Mouse (Mus musculus): ENCODE data around the gene Gfod2. TPM values are rescaled to one million over a fixed set of nuclear protein-coding genes. Genes with fewer than 3 reads are reported as not detected.
A peak's percentile ranks its signal among the peaks of the same experiment; 100 is the strongest.

Gene Gfod2
- polyA plus RNA-seq, 1 experiment from 2014 or later = 58.8 TPM

- peaks cover 21% of the 10 kb centered on the region; the same call in 1 of the 2 replicates for H3K36me3 ChIP-seq
- no peak overlapping the region for H3K4me2 ChIP-seq (replicated peaks)
- no peaks in the 10 kb centered on the region for H3K4me1 ChIP-seq
- H3K4me3 ChIP-seq = no peak overlapping the region
- H3K9ac ChIP-seq (replicated peaks) = no peak overlapping the region
- no peak overlapping the region for H3K27ac ChIP-seq (replicated peaks)
- no peaks in the 10 kb centered on the region for H3K9me3 ChIP-seq
- no peaks in the 10 kb centered on the region for H3K27me3 ChIP-seq
- ATAC-seq (ENCODE audit: low FRiP score, low read depth) = no peak
These were observed 31.2 kb upstream of the Gfod2 start for GRCm38 (mm10) chr8:105789626-105790025.

- H3K9ac ChIP-seq (replicated peaks) = no peak overlapping the region
- 69% methylated on average over 4 of the region's 4 CpGs for WGBS
- H3K36me3 ChIP-seq = peaks cover 23% of the 10 kb centered on the region; the same call in 1 of the 2 replicates
- no peak for ATAC-seq (ENCODE audit: low FRiP score, low read depth)
- no peaks in the 10 kb centered on the region for H3K27me3 ChIP-seq
- H3K27ac ChIP-seq (replicated peaks) = no peak overlapping the region
- no peaks in the 10 kb centered on the region for H3K9me3 ChIP-seq
- H3K4me3 ChIP-seq = no peak overlapping the region
- H3K4me1 ChIP-seq = no peaks in the 10 kb centered on the region
- no peak overlapping the region for H3K4me2 ChIP-seq (replicated peaks)
These were observed 30.5 kb upstream of the Gfod2 start for GRCm38 (mm10) chr8:105788927-105789326.

GRCm38 (mm10) chr8:105788241-105788640 lies 29.8 kb upstream of the Gfod2 start:
- Histone ChIP-seq H3K27me3 (no peaks in the 10 kb centered on the region), H3K9me3 (no peaks in the 10 kb centered on the region), H3K4me3 (no peak overlapping the region), H3K4me1 (no peaks in the 10 kb centered on the region), H3K4me2 (replicated peaks) (no peak overlapping the region), H3K9ac (replicated peaks) (no peak overlapping the region), H3K27ac (replicated peaks) (no peak overlapping the region), H3K36me3 (peaks cover 28% of the 10 kb centered on the region)
- WGBS = 89% methylated on average over 2 of the region's 2 CpGs
- ATAC-seq (ENCODE audit: low FRiP score, low read depth) = no peak

- WGBS = 95% methylated on average over 5 of the region's 5 CpGs
- Histone ChIP-seq H3K9ac (replicated peaks) (no peak overlapping the region), H3K4me2 (replicated peaks) (no peak overlapping the region), H3K4me3 (no peak overlapping the region), H3K9me3 (no peaks in the 10 kb centered on the region), H3K4me1 (no peaks in the 10 kb centered on the region), H3K27me3 (no peaks in the 10 kb centered on the region), H3K36me3 (peaks cover 76% of the 10 kb centered on the region), H3K27ac (replicated peaks) (no peak overlapping the region)
- ATAC-seq (ENCODE audit: low FRiP score, low read depth) = no peak
These were observed 21.8 kb upstream of the Gfod2 start for GRCm38 (mm10) chr8:105780298-105780697.

- H3K27ac ChIP-seq (replicated peaks) = no peak overlapping the region
- no peaks in the 10 kb centered on the region for H3K9me3 ChIP-seq
- H3K9ac ChIP-seq (replicated peaks) = no peak overlapping the region
- peaks cover 86% of the 10 kb centered on the region for H3K36me3 ChIP-seq
- 89% methylated on average over 2 of the region's 2 CpGs for WGBS
- no peaks in the 10 kb centered on the region for H3K27me3 ChIP-seq
- no peak overlapping the region for H3K4me2 ChIP-seq (replicated peaks)
- no peaks in the 10 kb centered on the region for H3K4me1 ChIP-seq
- H3K4me3 ChIP-seq = no peak overlapping the region
- ATAC-seq (ENCODE audit: low FRiP score, low read depth) = no peak
These were observed 19.4 kb upstream of the Gfod2 start for GRCm38 (mm10) chr8:105777833-105778232.

GRCm38 (mm10) chr8:105774498-105774897 lies 16.0 kb upstream of the Gfod2 start:
- 98% methylated on average over 5 of the region's 5 CpGs for WGBS
- ATAC-seq (ENCODE audit: low FRiP score, low read depth) = no peak
- no peak overlapping the region for H3K4me2 ChIP-seq (replicated peaks)

GRCm38 (mm10) chr8:105773441-105773861 lies 15.0 kb upstream of the Gfod2 start:
- Histone ChIP-seq H3K36me3 (peaks cover 84% of the 10 kb centered on the region), H3K27ac (replicated peaks) (no peak overlapping the region), H3K4me2 (replicated peaks) (no peak overlapping the region), H3K9me3 (no peaks in the 10 kb centered on the region), H3K27me3 (no peaks in the 10 kb centered on the region), H3K4me1 (no peaks in the 10 kb centered on the region), H3K9ac (replicated peaks) (no peak overlapping the region), H3K4me3 (no peak overlapping the region)
- no peak for ATAC-seq (ENCODE audit: low FRiP score, low read depth)
- 97% methylated on average over 1 of the region's 1 CpGs for WGBS

More at GRCm38 (mm10) chr8:105774498-105774897, 16.0 kb upstream of the Gfod2 start:
- no peak overlapping the region for H3K4me3 ChIP-seq
- H3K27me3 ChIP-seq = no peaks in the 10 kb centered on the region
- no peaks in the 10 kb centered on the region for H3K9me3 ChIP-seq
- no peak overlapping the region for H3K27ac ChIP-seq (replicated peaks)
- H3K4me1 ChIP-seq = no peaks in the 10 kb centered on the region
- no peak overlapping the region for H3K9ac ChIP-seq (replicated peaks)
- H3K36me3 ChIP-seq = peaks cover 84% of the 10 kb centered on the region

GRCm38 (mm10) chr8:105771398-105772175 lies 13.1 kb upstream of the Gfod2 start:
- H3K27me3 ChIP-seq = no peaks in the 10 kb centered on the region
- no peak overlapping the region for H3K9ac ChIP-seq (replicated peaks)
- no peak overlapping the region for H3K4me2 ChIP-seq (replicated peaks)
- peaks cover 78% of the 10 kb centered on the region for H3K36me3 ChIP-seq
- no peak overlapping the region for H3K27ac ChIP-seq (replicated peaks)
- H3K9me3 ChIP-seq = no peaks in the 10 kb centered on the region
- ATAC-seq (ENCODE audit: low FRiP score, low read depth) = no peak
- no peaks in the 10 kb centered on the region for H3K4me1 ChIP-seq
- WGBS = 95% methylated on average over 12 of the region's 12 CpGs
- H3K4me3 ChIP-seq = no peak overlapping the region

GRCm38 (mm10) chr8:105770609-105771008 lies 12.1 kb upstream of the Gfod2 start:
- Histone ChIP-seq H3K9me3 (no peaks in the 10 kb centered on the region), H3K4me2 (replicated peaks) (no peak overlapping the region), H3K36me3 (peaks cover 72% of the 10 kb centered on the region), H3K4me1 (no peaks in the 10 kb centered on the region), H3K27ac (replicated peaks) (no peak overlapping the region), H3K9ac (replicated peaks) (no peak overlapping the region), H3K27me3 (no peaks in the 10 kb centered on the region), H3K4me3 (no peak overlapping the region)
- WGBS = 82% methylated on average over 1 of the region's 1 CpGs
- ATAC-seq (ENCODE audit: low FRiP score, low read depth) = 0 out of 2 replicates have a peak, but pooled peaks have one; percentile 30

GRCm38 (mm10) chr8:105768485-105769257 lies 10.2 kb upstream of the Gfod2 start:
- WGBS = 89% methylated on average over 5 of the region's 5 CpGs
- no peak overlapping the region for H3K4me2 ChIP-seq (replicated peaks)
- H3K27ac ChIP-seq (replicated peaks) = no peak overlapping the region
- ATAC-seq (ENCODE audit: low FRiP score, low read depth) = no peak
- peaks cover 54% of the 10 kb centered on the region for H3K36me3 ChIP-seq
- H3K27me3 ChIP-seq = no peaks in the 10 kb centered on the region
- no peaks in the 10 kb centered on the region for H3K9me3 ChIP-seq
- no peak overlapping the region for H3K4me3 ChIP-seq
- H3K4me1 ChIP-seq = no peaks in the 10 kb centered on the region
- H3K9ac ChIP-seq (replicated peaks) = no peak overlapping the region

- H3K9me3 ChIP-seq = no peaks in the 10 kb centered on the region
- H3K36me3 ChIP-seq = no peaks in the 10 kb centered on the region
- H3K4me1 ChIP-seq = peaks cover 19% of the 10 kb centered on the region
- H3K4me3 ChIP-seq = peak overlapping the region; percentile 84
- H3K27ac ChIP-seq (replicated peaks) = peak overlapping the region; percentile 88
- ATAC-seq (ENCODE audit: low FRiP score, low read depth) = no peak; the same call in 1 of the 2 replicates
- peak overlapping the region; percentile 89 for H3K9ac ChIP-seq (replicated peaks)
- H3K27me3 ChIP-seq = no peaks in the 10 kb centered on the region
- peak overlapping the region; percentile 75 for H3K4me2 ChIP-seq (replicated peaks)
- 2% methylated on average over 12 of the region's 12 CpGs for WGBS
These were observed 628 bp downstream of the Gfod2 start for GRCm38 (mm10) chr8:105757796-105758276.

- no peak for ATAC-seq (ENCODE audit: low FRiP score, low read depth)
- WGBS = 84% methylated on average over 2 of the region's 2 CpGs
- Histone ChIP-seq H3K4me1 (peaks cover 36% of the 10 kb centered on the region), H3K9ac (replicated peaks) (no peak overlapping the region), H3K27ac (replicated peaks) (no peak overlapping the region), H3K4me2 (replicated peaks) (no peak overlapping the region), H3K4me3 (no peak overlapping the region), H3K36me3 (no peaks in the 10 kb centered on the region), H3K27me3 (no peaks in the 10 kb centered on the region), H3K9me3 (no peaks in the 10 kb centered on the region)
These were observed 3.8 kb downstream of the Gfod2 start for GRCm38 (mm10) chr8:105754688-105755087.

Data from midbrain, embryonic 12.5 days (tissue).